Mouse (Mus musculus): ENCODE data around the gene Myh7b. TPM values are rescaled to one million over a fixed set of nuclear protein-coding genes. Genes with fewer than 3 reads are reported as not detected.

Gene Myh7b
- total and polyA plus RNA-seq, 3 experiments: 0.51 TPM; not detected in 2

- H3K36me3 ChIP-seq (replicated peaks in 1 of 2; ENCODE audit: control insufficient read depth in 1 of 2, insufficient read depth in 1 of 2, low read length in 1 of 2): peaks cover 49 to 83% of the 10 kb centered on the region in 2 experiments
These were observed 53.0 kb downstream of the Myh7b start for GRCm38 (mm10) chr2:155663910-155664460.

DNA sequence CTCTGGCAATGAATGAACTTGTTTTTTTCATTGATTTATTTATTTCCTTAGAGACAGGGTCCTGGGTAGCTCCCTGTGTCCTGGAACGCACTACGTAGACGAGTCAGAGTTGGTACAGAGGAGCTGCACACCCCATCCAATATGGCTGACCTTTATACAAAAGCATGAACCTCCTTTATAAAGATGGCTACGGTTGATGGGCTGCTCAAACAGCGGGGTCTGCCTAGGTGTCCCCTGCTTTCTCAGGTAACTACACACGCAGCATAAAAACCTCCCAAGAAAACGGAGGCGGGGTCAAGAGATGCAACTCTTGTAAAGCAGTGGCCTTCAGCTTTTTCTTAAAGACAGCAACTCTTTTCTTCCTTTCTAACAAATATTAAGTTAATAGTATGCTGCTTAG, 56.9 kb downstream of the Myh7b start:
- dilution Hi-C loops (cut with MboI; ENCODE audit: extremely low pct_ligation_motif_present, extremely low pct_unique_long_range_greater_than_20kb, low sequenced_read_pairs) (no loop called here), in situ Hi-C loops (cut with MboI; ENCODE audit: low pct_ligation_motif_present, low pct_unique_long_range_greater_than_20kb, low sequenced_read_pairs) (no loop called here)
- Histone ChIP-seq H3K79me2 (replicated peaks; ENCODE audit: control insufficient read depth, extremely low read depth, insufficient read depth, poor library complexity, severe bottlenecking) (no peaks in the 10 kb centered on the region), H3K27me3 (replicated peaks) (no peaks in the 10 kb centered on the region), H3K4me1 (ENCODE audit: control insufficient read depth in 1 of 2, insufficient read depth in 2 of 2) (no peaks in the 10 kb centered on the region), H3K27ac (ENCODE audit: insufficient read depth, low read depth) (no peak overlapping the region), H3K4me2 (ENCODE audit: insufficient read depth, low read depth, poor library complexity, severe bottlenecking) (no peak overlapping the region), H3K36me3 (replicated peaks in 1 of 2; ENCODE audit: control insufficient read depth in 1 of 2, insufficient read depth in 1 of 2, low read length in 1 of 2) (peaks cover 48 to 78% of the 10 kb centered on the region in 2 experiments), H3K9me3 (replicated peaks; ENCODE audit: low read length) (no peaks in the 10 kb centered on the region), H3K4me3 (replicated peaks in 1 of 3; ENCODE audit: low read depth in 2 of 3, low read length in 2 of 3, poor library complexity in 1 of 3) (no peak overlapping the region), H3K9ac (ENCODE audit: insufficient read depth, low read depth) (no peak overlapping the region)
- DNase-seq (ENCODE audit: extremely low read depth): no peak
- no peak for TF ChIP-seq CTCF (conservative IDR thresholded peaks at IDR 0.05 in 1 of 2, IDR thresholded peaks at IDR 0.05 in 1 of 2; ENCODE audit: low read depth in 2 of 2, low read length in 2 of 2)
- TF ChIP-seq POLR2A (IDR thresholded peaks at IDR 0.05; ENCODE audit: low read depth, low read length): no peak
- no peak for TF ChIP-seq MAX (IDR thresholded peaks at IDR 0.05; ENCODE audit: low read length)

More at GRCm38 (mm10) chr2:155663910-155664460, 53.0 kb downstream of the Myh7b start:
- dilution Hi-C loops (cut with MboI; ENCODE audit: extremely low pct_ligation_motif_present, extremely low pct_unique_long_range_greater_than_20kb, low sequenced_read_pairs): no loop called here
- Histone ChIP-seq H3K9ac (ENCODE audit: insufficient read depth, low read depth) (no peak overlapping the region), H3K4me2 (ENCODE audit: insufficient read depth, low read depth, poor library complexity, severe bottlenecking) (no peak overlapping the region), H3K4me1 (ENCODE audit: control insufficient read depth in 1 of 2, insufficient read depth in 2 of 2) (no peaks in the 10 kb centered on the region), H3K9me3 (replicated peaks; ENCODE audit: low read length) (no peaks in the 10 kb centered on the region), H3K4me3 (replicated peaks in 1 of 3; ENCODE audit: low read depth in 2 of 3, low read length in 2 of 3, poor library complexity in 1 of 3) (no peak overlapping the region), H3K27me3 (replicated peaks) (no peaks in the 10 kb centered on the region), H3K27ac (ENCODE audit: insufficient read depth, low read depth) (no peak overlapping the region), H3K79me2 (replicated peaks; ENCODE audit: control insufficient read depth, extremely low read depth, insufficient read depth, poor library complexity, severe bottlenecking) (no peaks in the 10 kb centered on the region)
- no peak for DNase-seq (ENCODE audit: extremely low read depth)
- in situ Hi-C loops (cut with MboI; ENCODE audit: low pct_ligation_motif_present, low pct_unique_long_range_greater_than_20kb, low sequenced_read_pairs): no loop called here
- TF ChIP-seq MXI1 (IDR thresholded peaks at IDR 0.05; ENCODE audit: low read depth, low read length) (no peak), UBTF (IDR thresholded peaks at IDR 0.05; ENCODE audit: low read depth, low read length) (no peak), E2F4 (IDR thresholded peaks at IDR 0.05; ENCODE audit: insufficient replicate concordance, low read depth, low read length) (no peak), CHD2 (IDR thresholded peaks at IDR 0.05; ENCODE audit: low read length) (no peak), KAT2A (IDR thresholded peaks at IDR 0.05; ENCODE audit: insufficient replicate concordance, low read length) (no peak), ZC3H11A (IDR thresholded peaks at IDR 0.05; ENCODE audit: low read depth, low read length) (no peak), GABPA (IDR thresholded peaks at IDR 0.05; ENCODE audit: insufficient replicate concordance, low read depth, low read length) (no peak)

DNA sequence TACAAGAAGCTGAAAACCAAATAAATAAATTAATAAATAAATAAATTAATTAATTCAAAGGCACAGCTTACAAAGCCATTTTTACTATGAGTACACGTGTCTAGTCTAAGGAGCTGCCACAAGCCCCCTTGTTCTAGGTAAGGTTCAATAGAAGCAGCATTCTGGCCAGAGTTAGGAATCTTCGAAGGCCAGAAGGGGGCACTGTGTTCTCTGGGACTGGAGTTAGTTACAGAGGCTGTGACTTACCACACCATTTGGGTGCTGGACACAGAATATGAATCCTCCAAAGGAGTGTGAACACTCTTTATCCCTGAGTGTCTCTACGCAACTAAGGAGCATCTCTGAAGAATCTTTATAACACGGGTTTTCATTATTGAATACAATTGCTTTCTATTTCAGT, 57.4 kb downstream of the Myh7b start:
- Histone ChIP-seq H3K27ac (ENCODE audit: insufficient read depth, low read depth) (no peak overlapping the region), H3K27me3 (replicated peaks) (no peaks in the 10 kb centered on the region), H3K79me2 (replicated peaks; ENCODE audit: control insufficient read depth, extremely low read depth, insufficient read depth, poor library complexity, severe bottlenecking) (no peaks in the 10 kb centered on the region), H3K9me3 (replicated peaks; ENCODE audit: low read length) (no peaks in the 10 kb centered on the region), H3K4me3 (replicated peaks in 1 of 3; ENCODE audit: low read depth in 2 of 3, low read length in 2 of 3, poor library complexity in 1 of 3) (no peak overlapping the region), H3K4me1 (ENCODE audit: control insufficient read depth in 1 of 2, insufficient read depth in 2 of 2) (no peaks in the 10 kb centered on the region), H3K36me3 (replicated peaks in 1 of 2; ENCODE audit: control insufficient read depth in 1 of 2, insufficient read depth in 1 of 2, low read length in 1 of 2) (peaks cover 43 to 77% of the 10 kb centered on the region in 2 experiments), H3K9ac (ENCODE audit: insufficient read depth, low read depth) (no peak overlapping the region), H3K4me2 (ENCODE audit: insufficient read depth, low read depth, poor library complexity, severe bottlenecking) (no peak overlapping the region)
- peak; percentile 62 for TF ChIP-seq SMC3 (IDR thresholded peaks at IDR 0.05; ENCODE audit: low read depth, low read length)
- TF ChIP-seq JUN (IDR thresholded peaks at IDR 0.05; ENCODE audit: insufficient read depth, low read depth, low read length): no peak
- TF ChIP-seq ZC3H11A (IDR thresholded peaks at IDR 0.05; ENCODE audit: low read depth, low read length): no peak
- TF ChIP-seq USF1 (IDR thresholded peaks at IDR 0.05; ENCODE audit: low read depth, low read length): no peak
- peak; percentile 17 to 75; a peak in 2 of 4 replicates for TF ChIP-seq CTCF (conservative IDR thresholded peaks at IDR 0.05 in 1 of 2, IDR thresholded peaks at IDR 0.05 in 1 of 2; ENCODE audit: low read depth in 2 of 2, low read length in 2 of 2)
- no peak for TF ChIP-seq ZKSCAN1 (IDR thresholded peaks at IDR 0.05; ENCODE audit: borderline replicate concordance, low read depth, low read length)
- TF ChIP-seq MAX (IDR thresholded peaks at IDR 0.05; ENCODE audit: low read length): no peak
- no peak for TF ChIP-seq HCFC1 (IDR thresholded peaks at IDR 0.05; ENCODE audit: low read depth, low read length)
- peak; percentile 42 for TF ChIP-seq RAD21 (IDR thresholded peaks at IDR 0.05; ENCODE audit: low read depth, low read length)
- in situ Hi-C loops (cut with MboI; ENCODE audit: low pct_ligation_motif_present, low pct_unique_long_range_greater_than_20kb, low sequenced_read_pairs) (no loop called here), dilution Hi-C loops (cut with MboI; ENCODE audit: extremely low pct_ligation_motif_present, extremely low pct_unique_long_range_greater_than_20kb, low sequenced_read_pairs) (no loop called here)
- peak; percentile 55 for DNase-seq (ENCODE audit: extremely low read depth)

All from CH12.LX (cell line).